Mouse (Mus musculus) megakaryocyte, embryonic 14.5 days (primary cell): ENCODE measurements around the gene Zfp423. TPM values are rescaled to one million over a fixed set of nuclear protein-coding genes. Genes with fewer than 3 reads are reported as not detected.

Source experiments
- H3K27me3 ChIP-seq: replicated peaks from 2 replicates; pipeline ENCODE3; 2012; ENCODE audit warnings: inconsistent platforms
- H3K36me3 ChIP-seq: replicated peaks from 2 replicates; pipeline ENCODE3; 2012; ENCODE audit warnings: low read length, inconsistent platforms, mixed read lengths
- H3K4me1 ChIP-seq: 2 replicates; pipeline ENCODE4 v1.6.1; 2012; ENCODE audit warnings: inconsistent platforms
- H3K4me3 ChIP-seq: replicated peaks from 2 replicates; pipeline ENCODE3; 2012; ENCODE audit warnings: moderate library complexity, mild to moderate bottlenecking, inconsistent platforms
- H3K9me3 ChIP-seq: 2 replicates; pipeline ENCODE4 v1.6.1; 2012; ENCODE audit warnings: inconsistent platforms
- FLI1 ChIP-seq: IDR thresholded peaks from 2 replicates; pipeline ENCODE4 v1.6.1; 2012; ENCODE audit warnings: low read length, inconsistent platforms, mixed read lengths
- GATA1 ChIP-seq: IDR thresholded peaks from 3 replicates; pipeline ENCODE4 v1.6.1; 2012; ENCODE audit warnings: mixed read lengths, low read length, inconsistent platforms, borderline replicate concordance
- polyA plus RNA-seq: library from polyadenylated mRNA; stranded (reverse); fragments of >175 nt; gene quantifications from 2 replicates; pipeline ENCODE4 v1.2.3, GENCODE M21; 2012; ENCODE audit warnings: low replicate concordance; ENCODE audit not compliant: insufficient read depth

Gene Zfp423
- polyA plus RNA-seq, 1 experiment = not detected

DNA sequence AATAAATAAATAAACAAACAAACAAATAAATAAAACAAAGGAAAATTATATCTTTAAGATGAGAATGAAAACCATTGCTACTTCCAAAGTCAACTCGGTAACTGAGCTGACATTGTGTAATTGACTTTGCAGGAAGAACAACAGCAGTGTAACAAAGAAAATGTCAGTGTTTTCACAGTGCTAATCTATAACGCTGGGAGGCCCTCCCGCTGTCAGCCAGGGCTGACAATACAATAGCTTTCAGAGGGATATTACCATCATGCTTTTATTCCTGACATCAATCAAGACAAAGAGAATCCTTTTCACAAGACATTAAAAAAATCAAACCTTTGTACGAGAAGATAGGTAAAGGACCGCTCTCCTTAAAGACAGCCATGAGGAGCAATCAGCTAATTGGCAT lies 5.9 kb downstream of the Zfp423 start:
- Histone ChIP-seq H3K27me3 (peaks cover 73% of the 10 kb centered on the region), H3K4me3 (no peak overlapping the region), H3K9me3 (no peaks in the 10 kb centered on the region), H3K36me3 (no peaks in the 10 kb centered on the region), H3K4me1 (peaks cover 8% of the 10 kb centered on the region)
- TF ChIP-seq GATA1 (no peak), FLI1 (no peak)

DNA sequence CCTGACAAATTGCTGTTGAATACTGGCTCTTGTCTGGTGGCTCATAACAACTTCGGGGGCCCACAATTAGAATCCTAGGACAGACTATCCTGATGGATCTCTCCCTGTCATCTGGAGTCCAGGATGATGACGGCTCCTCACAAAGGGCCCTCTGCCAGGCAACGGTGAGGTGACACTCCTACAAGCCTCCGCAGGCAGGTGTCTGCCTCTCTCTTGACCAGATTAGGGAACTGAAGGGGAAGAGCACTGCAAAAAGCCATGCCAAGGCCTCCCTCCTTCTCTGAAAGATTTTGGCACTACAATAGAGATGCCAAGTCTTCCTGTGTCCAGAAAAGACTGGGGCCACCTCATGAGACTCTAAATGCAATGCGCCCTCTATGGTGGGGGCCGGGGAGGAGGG lies 7.1 kb downstream of the Zfp423 start:
- Histone ChIP-seq H3K36me3 (no peaks in the 10 kb centered on the region), H3K4me3 (no peak overlapping the region), H3K27me3 (peaks cover 72% of the 10 kb centered on the region), H3K4me1 (no peaks in the 10 kb centered on the region), H3K9me3 (no peaks in the 10 kb centered on the region)
- TF ChIP-seq FLI1 (no peak), GATA1 (no peak)

DNA sequence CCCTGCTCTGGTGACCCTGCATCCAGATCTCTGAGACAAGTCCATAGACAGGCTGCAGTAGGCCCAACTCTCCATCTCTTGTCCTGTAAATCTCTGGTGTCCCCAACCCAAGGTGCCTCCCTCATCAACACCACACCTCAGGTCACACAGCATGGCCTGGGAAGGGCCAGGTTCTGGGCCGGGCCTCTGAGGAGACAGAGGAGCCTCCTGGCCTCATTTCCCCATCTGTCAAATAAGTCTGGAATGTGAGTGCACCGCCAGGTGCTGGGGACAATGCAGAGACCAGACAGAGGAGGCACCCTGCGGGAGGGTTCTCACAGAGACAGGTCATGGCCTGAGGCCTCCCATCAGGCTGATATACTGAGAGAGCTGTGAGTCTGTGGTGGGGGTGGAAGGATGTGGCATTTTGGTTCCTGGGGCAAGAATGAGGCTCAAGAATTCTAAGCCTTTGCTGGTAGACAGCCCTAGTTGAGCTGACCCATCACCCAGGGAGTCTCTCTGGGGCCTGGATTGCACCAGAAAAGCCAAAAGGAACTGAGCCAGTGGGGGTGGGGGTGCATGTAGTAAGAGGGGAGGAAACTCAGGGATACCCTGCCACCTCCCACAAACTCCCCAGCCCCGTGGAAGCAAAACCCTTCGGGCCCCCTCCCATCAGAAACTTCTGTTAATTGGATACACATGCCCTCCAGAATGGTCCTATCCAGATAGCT lies 15.0 kb downstream of the Zfp423 start:
- Histone ChIP-seq H3K27me3 (peaks cover 51% of the 10 kb centered on the region), H3K9me3 (no peaks in the 10 kb centered on the region), H3K36me3 (no peaks in the 10 kb centered on the region), H3K4me1 (no peaks in the 10 kb centered on the region), H3K4me3 (no peak overlapping the region)
- TF ChIP-seq GATA1 (no peak), FLI1 (no peak)

DNA sequence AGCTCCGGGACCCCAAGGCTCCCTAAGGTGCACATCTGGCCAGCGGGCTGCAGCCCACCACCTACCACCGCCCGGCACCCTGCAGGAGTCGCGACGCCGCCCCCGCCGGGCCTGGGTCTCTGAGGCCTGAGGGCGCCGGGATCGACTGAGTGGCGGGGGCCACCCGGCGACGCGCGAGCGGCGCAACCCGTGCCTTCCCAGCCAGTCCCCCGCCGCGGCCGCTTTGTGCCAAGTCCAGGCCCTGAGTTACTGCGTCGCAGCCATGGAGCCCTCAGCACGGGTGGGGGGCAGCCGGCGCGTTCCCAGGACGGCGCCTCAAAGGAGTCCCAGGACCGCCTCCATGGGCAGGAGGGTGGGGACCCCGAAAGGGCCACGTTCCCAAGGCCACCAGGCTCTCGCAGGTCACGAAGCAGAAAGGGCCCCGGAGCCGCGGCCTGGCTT lies 15.7 kb downstream of the Zfp423 start:
- TF ChIP-seq FLI1 = no peak
- no peak for TF ChIP-seq GATA1
- H3K36me3 ChIP-seq = no peaks in the 10 kb centered on the region
- peaks cover 51% of the 10 kb centered on the region for H3K27me3 ChIP-seq
- no peaks in the 10 kb centered on the region for H3K9me3 ChIP-seq
- H3K4me3 ChIP-seq = no peak overlapping the region
- 0 out of 2 replicates have a peak, but pooled peaks cover 3% of the 10 kb centered on the region for H3K4me1 ChIP-seq

DNA sequence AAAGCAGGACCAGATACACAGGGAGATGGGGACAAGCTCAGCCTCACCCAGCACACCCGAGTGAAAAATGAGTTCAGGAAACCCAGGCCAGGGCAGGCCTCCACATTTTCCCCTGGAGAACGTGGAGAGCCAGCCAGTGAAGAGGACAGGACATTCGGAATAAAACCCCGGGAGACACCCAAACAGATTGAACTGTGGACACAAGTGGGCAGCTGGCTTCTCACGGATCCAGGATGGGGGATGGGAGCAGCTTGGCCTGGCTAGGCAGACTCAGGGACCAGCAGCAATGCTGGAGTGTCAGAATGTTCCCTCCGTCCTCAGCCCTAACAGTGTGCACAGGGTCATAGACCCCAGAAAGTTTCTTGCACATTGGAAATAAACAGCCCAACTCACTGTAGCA lies 18.7 kb downstream of the Zfp423 start:
- Histone ChIP-seq H3K9me3 (no peaks in the 10 kb centered on the region), H3K36me3 (no peaks in the 10 kb centered on the region), H3K4me3 (no peak overlapping the region), H3K27me3 (peaks cover 46% of the 10 kb centered on the region), H3K4me1 (0 out of 2 replicates have a peak, but pooled peaks cover 3% of the 10 kb centered on the region)
- no peak for TF ChIP-seq FLI1
- TF ChIP-seq GATA1 = no peak

DNA sequence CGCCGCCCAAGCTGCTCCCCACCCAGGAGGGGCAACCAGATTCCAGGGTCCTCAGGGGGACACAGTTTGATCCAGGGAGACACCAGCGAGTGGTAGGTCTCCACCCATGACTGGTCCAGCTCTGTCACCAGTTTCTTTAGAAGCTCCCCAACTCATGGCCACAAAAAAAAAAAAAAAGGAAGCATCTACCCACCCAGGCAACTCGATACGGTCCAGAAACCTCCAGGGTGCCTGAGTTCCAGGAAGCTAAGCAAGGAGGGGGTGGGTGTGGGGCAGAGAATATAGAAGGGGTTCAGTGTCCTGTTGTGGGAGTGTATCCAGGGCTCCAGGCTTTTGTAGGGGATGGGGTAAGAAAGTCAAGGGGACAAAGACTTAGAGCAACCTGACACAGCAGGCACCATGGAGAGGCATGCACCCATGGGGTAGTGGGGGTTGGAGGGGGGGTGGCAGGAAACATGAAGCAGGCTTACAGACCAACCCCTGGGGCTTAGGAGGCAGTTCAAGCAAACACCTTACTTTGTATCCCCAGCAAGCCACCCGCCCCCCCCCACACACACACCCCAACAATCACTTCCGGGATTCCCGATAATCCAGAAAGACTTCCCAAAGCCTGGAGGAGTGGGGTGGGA lies 20.0 kb downstream of the Zfp423 start:
- no peaks in the 10 kb centered on the region for H3K9me3 ChIP-seq
- 0 out of 2 replicates have a peak, but pooled peaks cover 3% of the 10 kb centered on the region for H3K4me1 ChIP-seq
- TF ChIP-seq GATA1 (no peak), FLI1 (no peak)

DNA sequence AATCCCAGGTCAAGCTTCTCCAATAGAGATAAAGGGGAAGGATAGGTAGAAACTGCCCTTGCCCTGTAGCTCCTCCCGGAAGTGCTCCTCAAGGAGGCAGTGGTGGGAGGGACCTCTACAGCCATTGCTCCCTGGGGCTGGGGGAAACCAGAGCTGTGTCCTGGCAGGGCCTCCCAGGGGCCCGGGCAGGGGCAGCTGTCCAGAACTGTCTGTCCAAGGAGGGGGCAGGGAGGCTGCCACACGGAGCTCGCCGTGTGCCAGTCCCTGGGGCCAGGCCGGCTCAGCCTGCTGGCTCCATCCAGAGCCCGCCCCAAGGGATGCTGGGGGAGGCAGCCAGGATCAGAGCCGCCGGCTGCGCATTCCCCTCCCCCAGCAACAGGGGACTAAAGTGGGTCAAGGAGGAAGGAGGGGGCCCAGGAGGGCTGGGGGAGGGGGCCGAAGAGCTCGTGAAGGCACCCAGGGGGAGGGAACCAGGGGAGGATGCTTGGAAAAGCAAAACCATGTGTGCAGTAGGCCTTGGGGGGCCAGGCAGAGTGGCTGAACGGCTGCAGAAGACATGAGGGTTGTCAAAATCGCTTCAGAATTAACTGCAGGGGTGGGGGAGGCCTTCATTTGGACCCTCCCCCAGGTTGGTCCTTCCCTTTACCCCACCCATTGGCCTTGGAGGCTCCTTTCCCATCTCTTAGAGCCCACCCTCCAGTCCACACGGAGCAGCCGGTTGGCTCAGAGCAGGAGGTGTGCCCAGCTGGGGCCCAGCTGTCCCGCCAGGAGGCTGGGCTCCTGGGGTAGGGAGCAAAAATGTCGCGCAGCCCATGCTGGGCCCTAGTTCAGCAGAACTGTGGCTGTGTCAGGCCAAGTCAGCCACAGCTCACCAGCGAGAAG lies 20.8 kb downstream of the Zfp423 start:
- TF ChIP-seq FLI1 (no peak), GATA1 (no peak)
- Histone ChIP-seq H3K36me3 (no peaks in the 10 kb centered on the region), H3K9me3 (no peaks in the 10 kb centered on the region), H3K27me3 (peaks cover 42% of the 10 kb centered on the region), H3K4me1 (0 out of 2 replicates have a peak, but pooled peaks cover 3% of the 10 kb centered on the region), H3K4me3 (no peak overlapping the region)

More for the DNA sequence above, 20.0 kb downstream of the Zfp423 start:
- Histone ChIP-seq H3K36me3 (no peaks in the 10 kb centered on the region), H3K4me3 (no peak overlapping the region), H3K27me3 (peaks cover 43% of the 10 kb centered on the region)

DNA sequence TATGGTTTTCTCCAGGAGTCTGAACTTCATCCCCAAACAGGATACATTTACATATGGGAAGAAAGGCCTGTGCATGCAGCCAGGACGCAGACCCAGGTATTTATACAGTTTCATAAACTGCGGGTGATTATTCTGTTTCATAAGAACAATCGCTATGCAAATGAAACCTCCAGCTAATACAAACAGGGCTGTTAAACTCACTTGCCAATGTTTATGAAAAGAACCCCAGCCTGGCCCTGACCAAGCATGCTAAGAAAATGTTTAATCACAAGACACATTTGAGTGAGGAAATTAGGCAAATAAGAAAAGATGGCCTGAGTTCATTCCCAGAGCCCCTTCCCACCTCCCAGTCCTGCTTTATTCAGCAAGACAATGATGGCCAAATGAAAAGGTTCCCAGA lies 22.2 kb downstream of the Zfp423 start:
- Histone ChIP-seq H3K27me3 (peaks cover 41% of the 10 kb centered on the region), H3K36me3 (no peaks in the 10 kb centered on the region), H3K9me3 (no peaks in the 10 kb centered on the region), H3K4me1 (0 out of 2 replicates have a peak, but pooled peaks cover 3% of the 10 kb centered on the region), H3K4me3 (no peak overlapping the region)
- no peak for TF ChIP-seq GATA1
- no peak for TF ChIP-seq FLI1

DNA sequence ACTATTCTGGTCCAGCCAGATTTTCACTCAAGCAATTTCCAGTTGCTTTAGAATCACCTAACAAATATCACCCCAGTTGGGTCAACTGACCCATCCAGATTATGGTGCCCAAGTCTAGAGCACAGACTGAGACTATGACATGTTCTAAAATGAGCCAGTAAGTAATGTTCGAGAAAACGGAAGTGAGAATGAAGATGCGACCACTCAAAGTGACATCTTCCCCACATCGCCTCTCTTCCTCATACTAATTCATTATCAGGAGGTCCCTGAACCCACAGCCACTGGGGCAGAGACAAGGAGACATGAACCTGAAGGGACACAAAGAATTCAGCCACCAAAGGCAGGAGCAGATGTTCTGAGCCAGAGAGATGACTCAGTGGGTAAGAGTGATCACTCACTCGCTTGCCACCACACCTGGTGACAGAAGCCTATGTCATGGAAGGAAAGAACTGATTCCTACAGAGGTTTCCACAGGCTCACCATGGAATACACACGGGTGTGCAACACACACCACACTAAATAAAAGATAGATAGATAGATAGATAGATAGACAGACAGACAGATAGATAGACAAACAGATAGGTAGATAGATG lies 24.2 kb downstream of the Zfp423 start:
- no peaks in the 10 kb centered on the region for H3K9me3 ChIP-seq
- H3K4me1 ChIP-seq = 0 out of 2 replicates have a peak, but pooled peaks cover 3% of the 10 kb centered on the region
- no peaks in the 10 kb centered on the region for H3K36me3 ChIP-seq
- peaks cover 42% of the 10 kb centered on the region for H3K27me3 ChIP-seq
- no peak for TF ChIP-seq FLI1
- no peak for TF ChIP-seq GATA1
- H3K4me3 ChIP-seq = no peak overlapping the region
